Mouse (Mus musculus) stomach, embryonic 14.5 days (tissue): ENCODE results near the gene Camkk2. TPM values are rescaled to one million over a fixed set of nuclear protein-coding genes. Genes with fewer than 3 reads are reported as not detected.

Source experiments
- ATAC-seq: fragments of 200-750 bp; cut with Nextera tagmentation; 2 replicates; pipeline ENCODE4 v1.8.0; 2017; ENCODE audit warnings: low read depth, moderate TSS enrichment; ENCODE audit not compliant: insufficient number of reproducible peaks, insufficient read depth, low FRiP score
- H3K27ac ChIP-seq: fragments of 300-500 bp; sonication (generic); 2 replicates; pipeline ENCODE4 v1.5.1; 2014; ENCODE audit warnings: mild to moderate bottlenecking, low read length, moderate library complexity, mixed read lengths
- H3K27me3 ChIP-seq: fragments of 300-500 bp; sonication (generic); 2 replicates; pipeline ENCODE4 v1.6.1; 2014; ENCODE audit warnings: low read length, control low read depth, mixed read lengths; ENCODE audit not compliant: control insufficient read depth, insufficient read depth
- H3K36me3 ChIP-seq: fragments of 300-500 bp; sonication (generic); 2 replicates; pipeline ENCODE4 v1.6.1; 2014; ENCODE audit warnings: mild to moderate bottlenecking, control low read depth, low read length, moderate library complexity, mixed read lengths; ENCODE audit not compliant: control insufficient read depth, insufficient read depth
- H3K4me1 ChIP-seq: fragments of 300-500 bp; sonication (generic); 2 replicates; pipeline ENCODE4 v1.6.1; 2014; ENCODE audit warnings: low read length, control low read depth, mixed read lengths; ENCODE audit not compliant: control insufficient read depth, insufficient read depth
- H3K4me2 ChIP-seq: fragments of 300-500 bp; sonication (generic); replicated peaks from 2 replicates; pipeline ENCODE4 v1.6.1; 2014; ENCODE audit warnings: low read depth, low read length, control low read depth
- H3K4me3 ChIP-seq: fragments of 300-500 bp; sonication (generic); 2 replicates; pipeline ENCODE4 v1.5.1; 2014; ENCODE audit warnings: low read depth, low read length, control low read depth
- H3K9ac ChIP-seq: fragments of 300-500 bp; sonication (generic); replicated peaks from 2 replicates; pipeline ENCODE4 v1.6.1; 2014; ENCODE audit warnings: low read depth, mild to moderate bottlenecking, control low read depth, low read length, moderate library complexity, mixed read lengths
- H3K9me3 ChIP-seq: fragments of 300-500 bp; sonication (generic); 2 replicates; pipeline ENCODE4 v1.6.1; 2016; ENCODE audit warnings: low read depth, low read length, control low read depth; ENCODE audit not compliant: control insufficient read depth
- WGBS: fragments of 180-500 bp; shearing (Covaris S2); extraction: QIAGEN DNeasy Blood & Tissue Kit; methylation state at CpG from one replicate; pipeline ENCODE4 v1.1.7; 2014; 5-methylcytosine and 5-hydroxymethylcytosine counted together
- polyA plus RNA-seq: library from polyadenylated mRNA; unstranded; fragments of >200 nt; fragmentation: Nextera tagmentation; extraction: Ambion mirVana; gene quantifications from 2 replicates; pipeline ENCODE4 v1.2.1, GENCODE M21; 2014

The Camkk2 gene
- polyA plus RNA-seq, 1 experiment from 2014 or later = 25.7 TPM

DNA sequence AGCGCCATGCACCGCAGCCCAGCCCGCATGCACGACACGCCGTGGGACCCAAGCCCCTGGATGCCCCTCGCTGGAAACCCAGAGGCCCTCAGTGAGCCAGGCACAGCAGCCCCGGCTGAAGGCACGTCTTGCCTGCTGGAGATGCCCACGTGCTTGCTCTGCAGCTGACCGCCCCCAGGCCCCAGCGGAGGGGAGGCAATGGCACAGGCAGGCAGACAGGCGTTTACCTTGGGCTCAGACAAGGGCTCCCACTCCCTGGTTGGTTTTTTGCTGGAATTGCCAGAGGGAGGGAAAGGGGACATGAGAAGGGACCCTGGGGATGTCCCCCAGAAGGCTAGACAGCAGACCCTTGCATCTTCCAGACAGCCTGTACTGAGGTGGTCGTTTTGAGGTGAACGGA, 42.4 kb downstream of the Camkk2 start:
- Histone ChIP-seq H3K36me3 (no peaks in the 10 kb centered on the region), H3K4me1 (peaks cover 10% of the 10 kb centered on the region), H3K27ac (no peak overlapping the region), H3K4me3 (no peak overlapping the region), H3K9me3 (no peaks in the 10 kb centered on the region), H3K27me3 (no peaks in the 10 kb centered on the region), H3K9ac (no peak overlapping the region), H3K4me2 (no peak overlapping the region)
- 88% methylated on average over 15 of the region's 15 CpGs for WGBS
- no peak for ATAC-seq

DNA sequence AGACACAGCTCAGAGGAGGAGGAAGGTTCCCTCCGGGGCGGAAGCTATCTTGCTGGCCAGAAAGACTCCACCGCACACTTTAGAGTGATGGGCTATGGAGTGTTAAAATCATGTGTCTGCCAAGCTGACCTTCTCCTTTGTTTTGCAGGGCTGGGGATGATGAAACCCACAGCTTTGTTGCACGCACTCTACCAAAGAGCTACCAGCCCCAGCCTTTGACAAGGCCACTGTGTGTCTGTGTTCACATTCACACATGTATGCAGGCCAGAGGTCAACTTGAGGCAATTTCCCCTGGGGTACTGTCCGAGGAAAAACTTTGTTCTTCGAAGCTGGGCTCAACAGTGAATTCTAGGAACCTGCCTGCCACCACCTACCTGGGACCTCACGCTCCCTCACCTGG, 43.4 kb downstream of the Camkk2 start:
- Histone ChIP-seq H3K27me3 (no peaks in the 10 kb centered on the region), H3K4me2 (no peak overlapping the region), H3K4me1 (peaks cover 15% of the 10 kb centered on the region), H3K9me3 (no peaks in the 10 kb centered on the region), H3K27ac (no peak overlapping the region), H3K4me3 (no peak overlapping the region), H3K9ac (no peak overlapping the region), H3K36me3 (no peaks in the 10 kb centered on the region)
- ATAC-seq = no peak
- 90% methylated on average over 7 of the region's 7 CpGs for WGBS

DNA sequence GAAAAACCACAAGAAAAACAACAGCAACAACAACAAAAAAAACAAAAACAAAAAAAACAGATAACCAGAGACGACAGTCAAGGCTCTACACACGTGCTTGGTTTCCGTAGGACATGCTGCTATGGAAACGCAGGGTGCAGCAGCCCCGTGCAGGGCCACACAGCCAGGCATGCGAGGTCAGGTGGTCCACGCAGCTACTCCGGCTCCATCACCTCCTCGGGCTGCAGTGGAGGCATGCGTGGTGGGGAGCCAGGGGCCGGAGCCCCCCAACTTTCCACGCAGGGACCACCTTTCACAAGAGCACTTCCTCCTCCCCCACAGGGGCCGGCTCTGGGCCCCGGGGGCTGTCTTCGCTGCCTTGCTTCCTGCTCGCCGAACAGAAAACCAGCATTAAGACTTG, 45.3 kb downstream of the Camkk2 start:
- H3K27ac ChIP-seq = no peak overlapping the region
- H3K4me1 ChIP-seq = peaks cover 15% of the 10 kb centered on the region
- WGBS = 51% methylated on average over 17 of the region's 17 CpGs
- H3K27me3 ChIP-seq = no peaks in the 10 kb centered on the region
- no peaks in the 10 kb centered on the region for H3K9me3 ChIP-seq
- H3K4me2 ChIP-seq = no peak overlapping the region
- no peak overlapping the region for H3K9ac ChIP-seq
- no peak for ATAC-seq
- H3K36me3 ChIP-seq = no peaks in the 10 kb centered on the region
- H3K4me3 ChIP-seq = no peak overlapping the region

DNA sequence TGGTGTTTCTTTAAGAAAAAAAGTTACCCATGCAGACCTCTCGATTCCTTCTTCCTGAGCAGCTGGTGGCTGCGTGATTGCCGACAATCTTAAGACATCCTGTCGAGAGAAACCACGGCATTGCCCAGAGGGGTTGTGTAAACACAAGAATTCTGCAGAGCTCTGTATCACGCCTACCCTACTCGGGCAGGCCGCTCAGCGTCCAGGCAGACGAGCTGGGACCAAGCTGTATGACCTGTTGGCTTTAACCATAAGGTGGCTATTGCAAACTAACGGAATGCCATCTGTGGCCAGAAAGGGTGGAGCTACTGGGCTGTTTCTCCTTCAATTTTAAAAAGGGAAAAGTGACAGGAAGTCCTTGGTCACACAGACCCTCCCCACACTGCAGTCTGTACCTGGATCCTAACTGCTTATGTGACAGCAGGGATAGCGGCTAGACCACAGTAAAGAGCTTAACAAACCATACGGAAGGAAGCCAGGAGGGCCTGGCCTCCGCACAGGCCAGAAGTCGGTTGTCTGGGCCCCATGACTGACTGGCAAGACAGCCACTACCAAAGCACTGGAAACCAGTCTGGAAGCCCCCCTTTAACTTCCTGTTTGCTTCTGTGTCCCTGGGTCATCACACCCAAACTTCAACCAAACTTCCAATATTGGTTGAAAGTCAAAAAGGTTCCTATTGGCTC, 47.1 kb downstream of the Camkk2 start:
- Histone ChIP-seq H3K9ac (no peak overlapping the region), H3K27ac (peak overlapping the region; percentile 85), H3K36me3 (no peaks in the 10 kb centered on the region), H3K9me3 (no peaks in the 10 kb centered on the region), H3K4me1 (peaks cover 15% of the 10 kb centered on the region), H3K4me2 (no peak overlapping the region; the same call in 1 of the 2 replicates), H3K4me3 (no peak overlapping the region), H3K27me3 (no peaks in the 10 kb centered on the region)
- 17% methylated on average over 15 of the region's 15 CpGs for WGBS
- ATAC-seq = peak; percentile 56; the same call in 1 of the 2 replicates

DNA sequence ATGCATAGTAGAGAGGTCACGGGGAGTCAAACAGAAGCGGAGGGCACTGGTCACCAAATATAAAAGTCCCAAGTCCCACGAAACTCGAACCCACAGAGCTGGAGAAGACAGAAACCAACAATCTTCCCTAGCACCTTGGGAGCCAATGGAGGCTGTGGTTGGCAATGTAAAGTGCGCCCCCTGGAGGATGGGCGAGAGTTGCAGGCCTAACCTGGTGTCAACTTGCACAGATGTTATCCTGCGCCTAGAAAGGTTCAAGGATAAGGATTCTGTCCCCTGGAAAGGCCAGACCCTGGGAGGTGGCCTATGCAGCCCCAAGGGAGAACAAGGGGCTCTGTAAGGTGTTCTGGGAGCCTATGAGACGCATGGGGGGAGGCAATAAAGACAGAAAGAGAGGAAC, 47.9 kb downstream of the Camkk2 start:
- ATAC-seq = no peak
- Histone ChIP-seq H3K4me1 (peaks cover 15% of the 10 kb centered on the region), H3K27me3 (no peaks in the 10 kb centered on the region), H3K36me3 (no peaks in the 10 kb centered on the region), H3K27ac (peak overlapping the region; percentile 67; the same call in 1 of the 2 replicates), H3K9me3 (no peaks in the 10 kb centered on the region), H3K9ac (no peak overlapping the region), H3K4me2 (no peak overlapping the region; the same call in 1 of the 2 replicates), H3K4me3 (no peak overlapping the region)
- 76% methylated on average over 8 of the region's 8 CpGs for WGBS

DNA sequence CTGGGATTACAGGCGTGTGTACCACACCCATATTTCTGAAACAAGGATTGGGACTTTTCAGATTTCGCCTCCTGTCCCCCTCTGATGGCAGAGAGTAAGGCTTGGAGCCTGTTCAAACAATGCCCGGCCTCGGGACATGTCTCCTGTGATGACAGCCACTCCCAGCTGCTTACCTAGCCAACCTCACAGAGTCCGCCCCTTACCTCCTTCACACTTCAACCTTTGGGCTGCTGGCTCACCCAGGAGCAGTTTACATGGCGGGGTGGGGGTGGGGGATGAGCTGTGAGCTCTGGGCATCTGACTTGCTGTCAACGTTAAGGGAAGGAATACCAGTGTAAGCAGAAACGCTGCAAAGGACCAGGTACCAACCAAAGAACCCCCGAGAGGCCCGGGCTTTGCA, 48.4 kb downstream of the Camkk2 start:
- H3K4me2 ChIP-seq = no peak overlapping the region
- no peaks in the 10 kb centered on the region for H3K27me3 ChIP-seq
- H3K9ac ChIP-seq = no peak overlapping the region
- ATAC-seq = no peak
- no peak overlapping the region for H3K27ac ChIP-seq
- H3K9me3 ChIP-seq = no peaks in the 10 kb centered on the region
- H3K36me3 ChIP-seq = no peaks in the 10 kb centered on the region
- WGBS = 75% methylated on average over 10 of the region's 10 CpGs
- H3K4me3 ChIP-seq = no peak overlapping the region
- peaks cover 15% of the 10 kb centered on the region for H3K4me1 ChIP-seq

DNA sequence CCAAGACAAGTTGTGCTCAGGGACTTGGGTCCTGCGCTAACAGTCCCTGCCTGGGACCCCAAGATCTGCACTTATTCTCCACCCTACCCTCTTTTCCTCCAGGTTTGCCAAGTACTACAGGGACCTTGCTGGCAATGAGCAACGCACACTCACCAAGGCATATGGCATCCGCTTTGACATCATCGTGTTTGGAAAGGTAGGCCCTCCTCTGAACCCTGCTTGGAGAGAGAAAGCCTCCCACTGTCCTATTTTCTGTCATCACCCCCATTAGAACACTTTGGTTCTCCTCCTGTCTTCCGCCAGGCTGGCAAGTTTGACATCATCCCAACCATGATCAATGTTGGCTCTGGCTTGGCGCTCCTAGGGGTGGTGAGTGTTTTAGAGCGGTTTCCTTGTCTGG, 52.1 kb downstream of the Camkk2 start:
- 88% methylated on average over 7 of the region's 7 CpGs for WGBS
- H3K9me3 ChIP-seq = no peaks in the 10 kb centered on the region
- H3K27me3 ChIP-seq = no peaks in the 10 kb centered on the region
- no peak overlapping the region for H3K9ac ChIP-seq
- no peak overlapping the region for H3K4me3 ChIP-seq
- no peak overlapping the region for H3K27ac ChIP-seq
- no peak for ATAC-seq
- no peak overlapping the region for H3K4me2 ChIP-seq
- no peaks in the 10 kb centered on the region for H3K36me3 ChIP-seq
- peaks cover 8% of the 10 kb centered on the region for H3K4me1 ChIP-seq

DNA sequence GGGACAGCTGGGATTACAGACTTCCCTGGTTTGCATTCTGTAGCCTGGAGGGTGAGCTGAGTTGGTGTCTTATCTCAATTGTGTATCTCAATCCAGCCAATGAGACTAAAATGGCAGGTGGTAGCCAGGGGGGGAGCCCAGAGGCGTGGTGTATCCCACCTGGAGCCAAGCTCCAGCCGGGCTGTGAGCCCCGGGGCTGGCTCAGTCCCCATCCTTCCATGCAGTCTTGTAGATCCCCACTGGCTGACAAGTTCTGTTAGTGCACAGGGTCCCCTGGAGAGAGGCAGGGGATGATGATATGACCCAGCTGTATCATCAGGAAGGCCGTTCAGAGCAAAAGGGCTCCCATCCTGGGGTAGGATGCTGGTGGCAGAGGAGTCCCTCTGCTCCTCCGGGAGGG, 52.6 kb downstream of the Camkk2 start:
- Histone ChIP-seq H3K9ac (no peak overlapping the region), H3K36me3 (no peaks in the 10 kb centered on the region), H3K27ac (no peak overlapping the region), H3K4me3 (no peak overlapping the region), H3K4me1 (peaks cover 3% of the 10 kb centered on the region), H3K4me2 (no peak overlapping the region), H3K27me3 (no peaks in the 10 kb centered on the region), H3K9me3 (no peaks in the 10 kb centered on the region)
- ATAC-seq = no peak
- WGBS = 57% methylated on average over 5 of the region's 5 CpGs

DNA sequence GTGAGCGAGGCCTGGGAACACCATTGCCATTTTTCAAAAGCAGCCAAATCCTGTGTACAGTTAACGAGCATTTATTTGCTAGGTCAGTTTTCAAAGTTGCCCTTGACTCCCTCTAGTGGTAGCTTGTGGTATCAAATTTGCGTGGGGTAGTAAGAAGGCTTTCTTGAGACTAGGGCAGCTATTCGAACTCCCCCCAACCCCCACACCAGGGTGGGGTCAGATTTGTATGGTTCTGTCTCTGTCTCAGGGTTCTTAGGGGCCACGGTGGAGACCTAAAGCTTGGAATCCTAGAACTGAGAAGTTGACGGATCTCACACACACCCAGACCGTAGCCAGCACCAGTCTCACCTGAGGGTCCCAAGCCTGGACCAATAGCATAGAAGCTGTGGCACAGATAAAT, 53.1 kb downstream of the Camkk2 start:
- Histone ChIP-seq H3K27ac (no peak overlapping the region), H3K4me1 (no peaks in the 10 kb centered on the region), H3K9me3 (no peaks in the 10 kb centered on the region), H3K9ac (no peak overlapping the region), H3K36me3 (no peaks in the 10 kb centered on the region), H3K4me3 (no peak overlapping the region), H3K4me2 (no peak overlapping the region), H3K27me3 (no peaks in the 10 kb centered on the region)
- WGBS = 21% methylated on average over 7 of the region's 7 CpGs
- peak; percentile 49; the same call in 1 of the 2 replicates for ATAC-seq
